Mouse (Mus musculus) urinary bladder, postnatal 0 days (tissue): ENCODE data around the gene Mtpn. TPM values are rescaled to one million over a fixed set of nuclear protein-coding genes. Genes with fewer than 3 reads are reported as not detected.

Experiments
- microRNA-seq: library from miRNA; unstranded; fragments of <30 nt; microRNA quantifications from one replicate; pipeline ENCODE4, GENCODE M21; 2016
- polyA plus RNA-seq: library from polyadenylated mRNA; unstranded; fragments of >200 nt; fragmentation: Nextera tagmentation; extraction: Ambion mirVana; gene quantifications from 2 replicates; pipeline ENCODE4 v1.2.1, GENCODE M21; 2015

Mtpn gene
- polyA plus RNA-seq = 144 and 163 TPM in 2 replicates

DNA sequence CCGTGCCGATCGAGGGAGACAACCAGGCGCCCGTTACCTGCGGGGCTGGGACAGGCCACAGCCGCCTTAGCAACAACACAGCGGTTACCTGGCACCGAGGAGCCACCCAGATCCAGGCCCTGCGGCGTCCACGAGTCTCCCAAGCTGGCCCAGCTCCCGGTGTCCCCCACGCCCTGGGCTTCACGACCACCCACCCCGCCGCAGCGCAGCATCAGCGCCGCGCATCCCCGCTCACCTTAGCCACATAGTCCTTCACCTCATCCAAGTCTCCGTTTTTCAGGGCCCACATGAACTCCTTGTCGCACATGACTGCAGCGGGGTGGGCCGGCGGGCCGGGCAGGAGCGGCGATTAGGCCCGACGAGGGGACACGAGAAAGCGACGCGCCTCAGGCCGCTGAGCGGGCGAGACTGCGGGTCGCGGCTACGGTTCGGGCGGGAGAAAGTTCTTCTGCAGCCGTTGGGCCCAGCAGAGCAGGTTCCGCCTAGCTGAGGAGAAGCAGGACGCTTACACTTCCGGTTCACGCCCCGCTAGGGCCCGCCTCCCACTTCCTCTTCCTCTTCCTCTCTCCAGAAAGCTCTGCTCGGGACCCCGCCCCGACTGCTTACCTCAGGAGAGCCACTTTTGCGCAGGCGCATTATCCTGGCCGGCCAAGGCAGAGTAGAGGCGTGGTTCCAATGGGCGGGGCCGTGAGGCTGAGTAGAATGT lies at the start of gene Mtpn:
Gene Mtpn (minus strand): TSS at position 585 of the 706 bp plus-strand sequence.

Small RNA genes within 50 kb of the gene (microRNA-seq; reads per million reads assigned to microRNA genes)
- not detected for gene Gm23053

Other genes with a start within 250 kb of the Mtpn start
- 0.45 and 0.60 TPM in 2 replicates for gene Slc13a4, start 231.8 kb downstream of the Mtpn start, polyA plus RNA-seq
- 2.2 and 2.5 TPM in 2 replicates for gene Fam180a, start 213.7 kb downstream of the Mtpn start, polyA plus RNA-seq